Mouse (Mus musculus) heart, adult 2 months (tissue): Measurements from ENCODE around the gene Spag6. TPM values are rescaled to one million over a fixed set of nuclear protein-coding genes. Genes with fewer than 3 reads are reported as not detected.

Source experiments
- DNase-seq, 2 experiments: peaks; one replicate each; pipeline ENCODE4 v3.0.0; 2021
- H3K27ac ChIP-seq: fragments of 200-600 bp; 2 replicates; pipeline ENCODE4 v1.8.1; 2022
- H3K27me3 ChIP-seq: fragments of 200-500 bp; 2 replicates; pipeline ENCODE4 v1.6.1; 2012; ENCODE audit warnings: mild to moderate bottlenecking, low read length, inconsistent platforms, mixed read lengths; ENCODE audit not compliant: control insufficient read depth, insufficient read depth
- H3K36me3 ChIP-seq: fragments of 200-500 bp; 2 replicates; pipeline ENCODE4 v1.6.1; 2012; ENCODE audit warnings: low read length, inconsistent platforms; ENCODE audit not compliant: control insufficient read depth, insufficient read depth
- H3K4me1 ChIP-seq: fragments of 200-500 bp; 2 replicates; pipeline ENCODE4 v1.6.1; 2011; ENCODE audit warnings: low read length; ENCODE audit not compliant: control insufficient read depth, insufficient read depth
- H3K4me3 ChIP-seq: fragments of 200-600 bp; 2 replicates; pipeline ENCODE4 v1.8.1; 2022
- H3K79me2 ChIP-seq: fragments of 200-500 bp; replicated peaks from 2 replicates; pipeline ENCODE4 v1.6.1; 2012; ENCODE audit warnings: mild to moderate bottlenecking, inconsistent platforms, low read length, moderate library complexity, mixed read lengths; ENCODE audit not compliant: control insufficient read depth, insufficient read depth
- H3K9ac ChIP-seq: fragments of 200-500 bp; 2 replicates; pipeline ENCODE4 v1.6.1; 2012; ENCODE audit warnings: low read depth, mild to moderate bottlenecking, control low read depth, inconsistent platforms, low read length, mixed read lengths
- CTCF ChIP-seq: fragments of 200-600 bp; IDR thresholded peaks from 2 replicates; pipeline ENCODE4 v1.8.1; 2022; ENCODE audit warnings: antibody characterized with exemption, mild to moderate bottlenecking, moderate library complexity
- EP300 ChIP-seq: fragments of 200-500 bp; IDR thresholded peaks from 2 replicates; pipeline ENCODE4 v1.6.1; 2011; ENCODE audit warnings: low read depth, low read length, control low read depth; ENCODE audit not compliant: insufficient read depth
- POLR2A ChIP-seq: fragments of 200-500 bp; IDR thresholded peaks from 2 replicates; pipeline ENCODE4 v1.6.1; 2011; ENCODE audit warnings: mild to moderate bottlenecking, low read depth, low read length, control low read depth; ENCODE audit not compliant: insufficient read depth
- WGBS: fragments of 180-500 bp; shearing (Covaris S2); methylation state at CpG from one replicate; pipeline ENCODE4 v1.1.7; 2018; 5-methylcytosine and 5-hydroxymethylcytosine counted together
- intact Hi-C: fragments of 180-260 bp; cut with DNase I; formaldehyde crosslinking; loops from one replicate; pipeline ENCODE4 v1.15.1; 2025
- polyA plus RNA-seq: library from polyadenylated mRNA; depleted of rRNA; stranded (reverse); fragments of >200 nt; gene quantifications from 2 replicates; pipeline ENCODE4 v1.2.3, GENCODE M21; 2012
- total RNA-seq, 2 experiments: library from RNA; stranded (reverse); gene quantifications; 2 replicates each; pipeline ENCODE4 v1.2.3; 2021

Spag6 gene
- total and polyA plus RNA-seq, 3 experiments = 0.20 to 0.36 (median 0.26) TPM

DNA sequence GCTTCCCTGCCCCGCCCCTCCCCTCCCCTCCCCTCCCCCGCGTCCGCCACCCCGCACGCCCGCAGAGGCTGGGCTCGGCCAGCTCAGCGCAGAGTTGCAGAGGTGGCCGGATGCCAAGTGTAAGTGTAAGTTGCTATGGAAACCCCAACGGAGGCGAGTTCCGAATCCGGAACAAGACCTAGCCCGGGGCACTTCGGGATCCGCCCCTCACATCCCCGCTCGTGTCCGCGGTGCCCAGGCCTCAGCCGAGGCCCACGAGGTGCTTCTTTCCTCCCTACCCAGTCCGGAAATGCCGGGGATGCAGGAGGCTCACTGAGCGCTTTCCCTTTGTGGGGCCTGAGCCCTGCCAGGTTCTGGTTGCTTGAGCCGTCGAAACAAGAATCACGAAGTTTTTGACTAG is 12.9 kb upstream of the Spag6 start:
- Histone ChIP-seq H3K4me3 (peak overlapping the region; percentile 47), H3K4me1 (peaks cover 2% of the 10 kb centered on the region; the same call in 1 of the 2 replicates), H3K27ac (peak overlapping the region; percentile 28; the same call in 1 of the 2 replicates), H3K36me3 (peaks cover 7% of the 10 kb centered on the region), H3K27me3 (no peaks in the 10 kb centered on the region), H3K79me2 (no peaks in the 10 kb centered on the region), H3K9ac (no peak overlapping the region)
- 15% methylated on average over 29 of the region's 29 CpGs for WGBS
- no peak for TF ChIP-seq POLR2A
- TF ChIP-seq CTCF = no peak
- no peak for TF ChIP-seq EP300
- DNase-seq = peak; percentile 70 to 79
- intact Hi-C loops = loop anchor here (1.0 kb wide), 1 partner anchor 9 kb away; no protein-coding TSS in a partner anchor

DNA sequence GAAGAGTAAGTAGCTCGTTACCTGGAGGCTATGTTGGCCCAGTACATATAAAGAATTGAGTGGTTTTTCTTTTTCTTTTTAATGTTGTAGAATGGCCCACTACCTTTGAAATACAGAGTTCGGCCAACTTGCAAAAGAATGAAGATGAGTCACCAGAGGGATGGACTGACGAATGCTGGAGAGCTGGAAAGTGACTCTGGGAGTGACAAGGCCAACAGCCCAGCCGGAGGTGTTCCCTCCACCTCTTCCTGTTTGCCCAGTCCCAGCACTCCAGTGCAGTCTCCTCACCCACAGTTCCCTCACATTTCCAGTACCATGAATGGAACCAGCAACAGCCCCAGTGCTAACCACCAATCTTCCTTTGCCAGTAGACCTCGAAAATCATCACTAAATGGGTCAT is 9.8 kb upstream of the Spag6 start:
- intact Hi-C loops = no loop called here
- Histone ChIP-seq H3K27me3 (peaks cover 6% of the 10 kb centered on the region), H3K9ac (no peak overlapping the region), H3K36me3 (peaks cover 2% of the 10 kb centered on the region), H3K4me1 (peaks cover 3% of the 10 kb centered on the region), H3K79me2 (no peaks in the 10 kb centered on the region), H3K27ac (no peak overlapping the region), H3K4me3 (no peak overlapping the region)
- TF ChIP-seq EP300 = no peak
- no peak for TF ChIP-seq POLR2A
- 86% methylated on average over 5 of the region's 5 CpGs for WGBS
- DNase-seq = no peak

DNA sequence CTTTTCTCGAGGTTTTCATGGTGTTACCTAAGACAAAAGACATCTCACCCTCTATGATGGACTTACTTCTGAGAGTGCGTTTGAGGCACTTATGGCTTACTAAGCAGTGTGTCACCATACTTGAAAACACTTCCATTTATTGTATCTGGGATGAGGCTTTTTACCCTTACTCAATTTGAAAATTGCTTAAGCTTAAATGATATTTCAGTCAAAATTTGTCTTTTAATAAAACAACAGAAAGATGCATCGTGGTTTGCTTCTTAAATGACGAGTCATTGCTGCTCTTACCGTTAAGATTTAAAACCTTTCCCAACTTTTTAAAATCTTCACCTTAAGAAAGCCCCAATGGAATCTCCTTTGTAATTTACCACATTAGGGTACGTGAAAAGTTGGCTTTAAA is 7.4 kb upstream of the Spag6 start:
- Histone ChIP-seq H3K27me3 (peaks cover 19% of the 10 kb centered on the region), H3K4me3 (no peak overlapping the region), H3K9ac (no peak overlapping the region), H3K27ac (no peak overlapping the region), H3K4me1 (peaks cover 3% of the 10 kb centered on the region; the same call in 1 of the 2 replicates), H3K36me3 (no peaks in the 10 kb centered on the region; the same call in 1 of the 2 replicates), H3K79me2 (no peaks in the 10 kb centered on the region)
- intact Hi-C loops = no loop called here
- DNase-seq = no peak
- TF ChIP-seq EP300 = no peak
- TF ChIP-seq CTCF = no peak
- TF ChIP-seq POLR2A = no peak
- WGBS = 95% methylated on average over 6 of the region's 6 CpGs

DNA sequence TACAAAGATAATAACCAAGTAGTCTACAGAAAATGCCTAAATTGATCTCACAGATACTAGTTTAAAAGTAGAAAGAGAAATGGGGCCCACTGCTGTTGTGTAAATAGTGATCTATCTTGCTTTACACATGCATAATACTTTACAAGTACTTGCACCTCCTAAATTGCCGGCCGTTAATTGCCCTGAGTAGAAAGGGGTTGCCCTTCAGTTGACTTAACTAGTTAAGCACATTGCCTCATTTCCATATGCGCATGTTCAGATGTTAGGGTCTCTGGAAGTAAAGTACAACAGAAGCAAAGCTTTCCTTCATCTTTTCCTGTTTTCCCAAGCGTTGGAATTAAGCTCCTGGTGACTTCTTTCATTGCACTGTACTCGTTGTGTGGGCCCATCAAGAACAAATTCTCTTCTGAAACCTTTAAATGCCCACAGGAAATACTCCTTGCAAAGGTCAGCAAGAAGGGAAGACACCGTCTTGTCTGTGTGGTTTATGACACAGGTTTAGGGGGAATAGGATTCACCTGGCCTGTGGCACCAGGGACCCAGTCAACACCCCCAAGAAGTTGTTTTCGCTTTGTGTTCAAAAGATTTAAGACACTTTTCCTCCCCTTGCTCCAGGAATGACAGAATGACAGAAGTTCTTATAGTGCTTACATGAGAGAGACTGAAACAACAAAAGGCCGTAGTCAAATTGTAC is 6.9 kb upstream of the Spag6 start:
- DNase-seq = no peak
- Histone ChIP-seq H3K4me1 (peaks cover 3% of the 10 kb centered on the region; the same call in 1 of the 2 replicates), H3K9ac (no peak overlapping the region), H3K27me3 (peaks cover 20% of the 10 kb centered on the region), H3K36me3 (no peaks in the 10 kb centered on the region; the same call in 1 of the 2 replicates), H3K4me3 (no peak overlapping the region), H3K79me2 (no peaks in the 10 kb centered on the region), H3K27ac (no peak overlapping the region)
- 93% methylated on average over 8 of the region's 8 CpGs for WGBS
- no peak for TF ChIP-seq CTCF
- TF ChIP-seq EP300 = no peak
- intact Hi-C loops = no loop called here

DNA sequence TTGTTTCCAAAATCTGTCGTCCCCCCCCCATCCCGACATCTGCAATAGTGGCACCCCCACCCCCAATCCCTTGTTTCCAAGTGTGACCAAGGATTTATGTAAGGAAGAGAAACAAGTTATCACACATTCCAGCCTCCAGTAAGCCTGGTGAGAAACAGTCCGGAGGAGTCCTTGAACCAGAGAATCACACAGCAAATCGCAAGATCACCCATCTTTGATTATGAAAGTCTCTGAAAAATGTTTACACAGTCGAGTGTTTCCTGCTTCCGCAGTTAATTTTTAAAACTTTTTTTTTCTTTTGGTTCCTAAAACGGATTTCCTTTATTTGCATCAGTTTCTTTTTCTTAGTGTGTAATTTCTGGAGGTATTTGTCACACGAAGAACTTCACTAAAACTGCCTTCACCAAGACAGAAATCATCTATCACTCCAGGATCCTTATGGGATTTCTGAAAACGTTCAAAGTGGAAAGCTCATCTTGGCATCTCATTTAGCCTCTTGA is 6.1 kb upstream of the Spag6 start:
- intact Hi-C loops = no loop called here

DNA sequence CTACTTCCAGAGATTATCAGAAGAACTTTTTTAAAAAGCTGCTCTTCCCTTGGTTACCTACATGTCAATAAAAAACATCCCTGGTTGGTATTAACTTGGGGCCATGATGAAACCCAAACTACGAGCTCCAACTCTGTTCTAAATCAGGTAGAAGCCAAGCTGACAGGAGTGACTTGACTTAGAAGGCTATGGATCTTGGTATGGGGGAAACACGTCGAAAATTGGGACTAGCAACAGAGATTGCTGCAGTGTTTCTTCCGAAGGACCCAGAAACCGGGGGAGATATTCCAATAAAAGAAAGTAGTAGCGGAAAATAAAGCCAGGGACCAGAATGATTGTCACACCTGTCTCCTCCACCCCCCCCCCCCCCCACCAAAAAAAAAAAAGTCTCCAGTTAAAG is 5.5 kb upstream of the Spag6 start:
- Histone ChIP-seq H3K9ac (no peak overlapping the region), H3K27ac (no peak overlapping the region), H3K79me2 (no peaks in the 10 kb centered on the region), H3K4me3 (no peak overlapping the region), H3K27me3 (peaks cover 23% of the 10 kb centered on the region), H3K36me3 (no peaks in the 10 kb centered on the region), H3K4me1 (peaks cover 3% of the 10 kb centered on the region; the same call in 1 of the 2 replicates)
- WGBS = 40% methylated on average over 6 of the region's 6 CpGs
- DNase-seq = no peak
- TF ChIP-seq EP300 (no peak), CTCF (no peak), POLR2A (no peak)
- intact Hi-C loops = no loop called here

More for the DNA sequence above, 6.1 kb upstream of the Spag6 start:
- DNase-seq = no peak
- H3K4me3 ChIP-seq = no peak overlapping the region
- no peak overlapping the region for H3K9ac ChIP-seq
- TF ChIP-seq CTCF (no peak), EP300 (no peak), POLR2A (no peak)
- no peaks in the 10 kb centered on the region for H3K36me3 ChIP-seq
- peaks cover 23% of the 10 kb centered on the region for H3K27me3 ChIP-seq
- no peak overlapping the region for H3K27ac ChIP-seq
- 41% methylated on average over 9 of the region's 9 CpGs for WGBS
- H3K79me2 ChIP-seq = no peaks in the 10 kb centered on the region
- H3K4me1 ChIP-seq = peaks cover 3% of the 10 kb centered on the region; the same call in 1 of the 2 replicates
